Mouse (Mus musculus) erythroblast, embryonic 14.5 days (primary cell): ENCODE measurements around the gene Arpc1a.

Source experiments
- GATA1 ChIP-seq: IDR thresholded peaks from 2 replicates; pipeline ENCODE4 v1.6.1; 2012; ENCODE audit warnings: low read length, inconsistent platforms, mixed read lengths
- TAL1 ChIP-seq: IDR thresholded peaks from 3 replicates; pipeline ENCODE4 v1.6.1; 2012; ENCODE audit warnings: low read length, inconsistent platforms, mixed read lengths

DNA sequence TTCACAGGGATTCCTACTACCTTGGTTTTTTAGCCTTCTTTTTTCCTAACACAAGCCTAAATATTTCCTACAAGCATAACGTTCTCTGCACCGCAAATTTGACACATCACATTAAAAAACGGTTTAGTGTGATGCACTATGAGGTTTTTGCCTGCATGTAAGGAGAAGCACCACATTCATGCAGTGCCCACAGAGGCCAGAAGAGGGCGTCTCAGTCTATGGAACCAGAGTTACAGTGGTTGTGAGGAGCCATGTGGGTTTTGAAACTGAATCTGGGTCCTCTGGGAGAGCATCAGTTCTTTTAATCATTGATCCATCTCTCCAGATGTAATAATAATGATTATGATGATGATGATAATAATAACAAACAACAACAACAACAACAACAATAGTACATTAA, 42.0 kb upstream of the Arpc1a start:
- no peak for TF ChIP-seq GATA1
- TF ChIP-seq TAL1: no peak
